Comparison of ENCODE assay signal across 8 mouse cellular contexts in genomic region chr1:36272546-36272945, GRCm38 (mm10). TPM values are rescaled to one million over a fixed set of nuclear protein-coding genes. Genes with fewer than 3 reads are reported as not detected.
A peak's percentile ranks its signal among the peaks of the same experiment; 100 is the strongest.
DNase-seq lines count a peak whose midpoint lies in the region; ATAC-seq lines count a peak whose summit lies in the region.

No protein-coding gene starts in this region.

- peak overlapping the region; percentile 43 for H3K4me3 ChIP-seq in intestine, embryonic 16.5 days (ENCODE audit: low read length)
- H3K4me3 ChIP-seq in lung, embryonic 15.5 days = no peak overlapping the region
- no peak overlapping the region for H3K4me3 ChIP-seq in forebrain, embryonic 16.5 days (replicated peaks; ENCODE audit: low read length)

- ATAC-seq in intestine, embryonic 16.5 days = peak; percentile 63
- peak; percentile 31; the same call in 1 of the 2 replicates for ATAC-seq in lung, embryonic 15.5 days (ENCODE audit: borderline replicate concordance, extremely low read depth, low FRiP score, low TSS enrichment)
- no peak for ATAC-seq in forebrain, embryonic 16.5 days

- no peaks in the 10 kb centered on the region for H3K9me3 ChIP-seq in intestine, embryonic 16.5 days (ENCODE audit: control insufficient read depth, low read length)
- H3K9me3 ChIP-seq in lung, embryonic 15.5 days = no peaks in the 10 kb centered on the region
- H3K9me3 ChIP-seq in forebrain, embryonic 16.5 days (ENCODE audit: control insufficient read depth, low read length) = no peaks in the 10 kb centered on the region

- H3K4me1 ChIP-seq in intestine, embryonic 16.5 days (ENCODE audit: control insufficient read depth, insufficient read depth, low read length) = peaks cover 51% of the 10 kb centered on the region
- H3K4me1 ChIP-seq in lung, embryonic 15.5 days = peaks cover 45% of the 10 kb centered on the region
- H3K4me1 ChIP-seq in forebrain, embryonic 16.5 days (replicated peaks; ENCODE audit: control insufficient read depth, insufficient read depth, low read length) = peaks cover 3% of the 10 kb centered on the region; the same call in 1 of the 2 replicates

- WGBS in intestine, embryonic 16.5 days = 35% methylated on average over 5 of the region's 5 CpGs
- WGBS in lung, embryonic 15.5 days = 32% methylated on average over 5 of the region's 5 CpGs
- WGBS in forebrain, embryonic 16.5 days = 61% methylated on average over 5 of the region's 5 CpGs

- H3K27me3 ChIP-seq in intestine, embryonic 16.5 days (replicated peaks; ENCODE audit: control insufficient read depth, insufficient read depth, low read length) = no peaks in the 10 kb centered on the region
- peaks cover 6% of the 10 kb centered on the region; the same call in 1 of the 2 replicates for H3K27me3 ChIP-seq in lung, embryonic 15.5 days
- peaks cover 6% of the 10 kb centered on the region; the same call in 1 of the 2 replicates for H3K27me3 ChIP-seq in forebrain, embryonic 16.5 days (replicated peaks; ENCODE audit: control insufficient read depth, insufficient read depth, low read length)

- peak overlapping the region; percentile 97 for H3K27ac ChIP-seq in intestine, embryonic 16.5 days (ENCODE audit: low read length)
- H3K27ac ChIP-seq in lung, embryonic 15.5 days = peak overlapping the region; percentile 56
- H3K27ac ChIP-seq in forebrain, embryonic 16.5 days (ENCODE audit: low read length) = no peak overlapping the region

- peak overlapping the region; percentile 57 for H3K4me2 ChIP-seq in intestine, embryonic 16.5 days (ENCODE audit: low read depth, low read length)
- H3K4me2 ChIP-seq in lung, embryonic 15.5 days = peak overlapping the region; percentile 39
- no peak overlapping the region for H3K4me2 ChIP-seq in forebrain, embryonic 16.5 days (ENCODE audit: low read length)

- DNase-seq in CD4-positive helper T cell, adult 2 months (ENCODE audit: low read depth, low spot score) = peak; percentile 77
- peak; percentile 50 for DNase-seq in adrenal gland, postnatal 10 days
- DNase-seq in cerebellum, postnatal 4 days (ENCODE audit: low spot score in 2 of 2) = no peak
- DNase-seq in cerebellum, adult 8-10 months = no peak
- DNase-seq in ovary, postnatal 14 days (ENCODE audit: low spot score) = no peak

- no peaks in the 10 kb centered on the region for H3K36me3 ChIP-seq in intestine, embryonic 16.5 days (ENCODE audit: control insufficient read depth, insufficient read depth, low read length)
- no peaks in the 10 kb centered on the region for H3K36me3 ChIP-seq in lung, embryonic 15.5 days
- H3K36me3 ChIP-seq in forebrain, embryonic 16.5 days (ENCODE audit: control insufficient read depth, insufficient read depth) = no peaks in the 10 kb centered on the region

- H3K9ac ChIP-seq in intestine, embryonic 16.5 days (ENCODE audit: low read depth, low read length) = peak overlapping the region; percentile 52
- no peak overlapping the region for H3K9ac ChIP-seq in lung, embryonic 15.5 days
- no peak overlapping the region for H3K9ac ChIP-seq in forebrain, embryonic 16.5 days (replicated peaks; ENCODE audit: low read depth, low read length)

RNA-seq across cellular contexts. Expression of gene Neurl3, which starts 1.9 kb away (rescaled TPM):
- 1 to 10 TPM; 4.9 to 7.4 TPM for total RNA-seq in adrenal gland, postnatal 10 days (2021)
- polyA plus RNA-seq in intestine, embryonic 16.5 days (2015; fragmentation: Nextera tagmentation; extraction: Ambion mirVana) = 29.6 and 31.0 TPM in 2 replicates
- polyA plus RNA-seq in lung, embryonic 15.5 days (2015; fragmentation: Nextera tagmentation; extraction: Ambion mirVana) = 8.0 and 8.3 TPM in 2 replicates
- polyA plus RNA-seq in forebrain, embryonic 16.5 days (2015; fragmentation: Nextera tagmentation; extraction: Ambion mirVana) = 0.41 and 0.47 TPM in 2 replicates

RNA-seq across cellular contexts. Expression of gene Uggt1, which starts 28.0 kb away (rescaled TPM):
- 10 to 100 TPM; 35.2 to 44.5 TPM for total RNA-seq in adrenal gland, postnatal 10 days (2021)
- polyA plus RNA-seq in intestine, embryonic 16.5 days (2015; fragmentation: Nextera tagmentation; extraction: Ambion mirVana) = 44.6 and 49.5 TPM in 2 replicates
- 52.6 and 57.2 TPM in 2 replicates for polyA plus RNA-seq in lung, embryonic 15.5 days (2015; fragmentation: Nextera tagmentation; extraction: Ambion mirVana)
- polyA plus RNA-seq in forebrain, embryonic 16.5 days (2015; fragmentation: Nextera tagmentation; extraction: Ambion mirVana) = 50.8 and 56.9 TPM in 2 replicates

RNA-seq across cellular contexts. Expression of gene Arid5a, which starts 35.0 kb away (rescaled TPM):
- total RNA-seq in adrenal gland, postnatal 10 days (2021) = 1 to 10 TPM; 8.9 to 9.2 TPM
- 4.1 and 4.8 TPM in 2 replicates for polyA plus RNA-seq in intestine, embryonic 16.5 days (2015; fragmentation: Nextera tagmentation; extraction: Ambion mirVana)
- 8.0 and 8.9 TPM in 2 replicates for polyA plus RNA-seq in lung, embryonic 15.5 days (2015; fragmentation: Nextera tagmentation; extraction: Ambion mirVana)
- polyA plus RNA-seq in forebrain, embryonic 16.5 days (2015; fragmentation: Nextera tagmentation; extraction: Ambion mirVana) = 3.8 and 4.7 TPM in 2 replicates

Comparison
In these comparisons a context has a peak if more than half of its experiments do, and no peak if none do; other contexts are left out.
1. DNase-seq: peak in CD4-positive helper T cell, adult 2 months (single experiment) and adrenal gland, postnatal 10 days (single experiment); none in cerebellum, postnatal 4 days (0 of 2), cerebellum, adult 8-10 months (single experiment) and ovary, postnatal 14 days (single experiment).